Mouse (Mus musculus): ENCODE data around the gene Prss33.
A peak's percentile ranks its signal among the peaks of the same experiment; 100 is the strongest.

Prss33 gene

GRCm38 (mm10) chr17:23786510-23786931 lies 49.3 kb downstream of the Prss33 start:
- peak; percentile 48 for DNase-seq (ENCODE audit: low read depth, low spot score)

GRCm38 (mm10) chr17:23785561-23786471 lies 50.0 kb downstream of the Prss33 start, which contains the start of gene Flywch2:
Gene Flywch2 (minus strand): TSS chr17:23786081.
- peak; percentile 87 for DNase-seq (ENCODE audit: low read depth, low spot score)

- DNase-seq (ENCODE audit: low read depth, low spot score) = no peak
Measured at GRCm38 (mm10) chr17:23783352-23783751, 52.5 kb downstream of the Prss33 start.
